Mouse (Mus musculus) 416B (cell line): ENCODE measurements at regions not wholly inside any gene's neighbourhood (a gene's known extent, or its start where the extent isn't known, plus 50 kb on each side); places are given as distances from the start of the nearest gene placed in this dataset.
A peak's percentile ranks its signal among the peaks of the same experiment; 100 is the strongest.

Experiments
- DNase-seq: peaks from one replicate; pipeline ENCODE4 v3.0.0; 2011; ENCODE audit warnings: low read depth

- DNase-seq = no peak
Measured at GRCm38 (mm10) chr1:78050231-78050630, 146.7 kb downstream of the Pax3 start.

- DNase-seq = no peak
Measured at GRCm38 (mm10) chr1:78032336-78032735, 164.6 kb downstream of the Pax3 start.

- DNase-seq = no peak
Measured at GRCm38 (mm10) chr1:78021766-78022165, 175.2 kb downstream of the Pax3 start.

- DNase-seq = no peak
Measured at GRCm38 (mm10) chr1:78021014-78021413, 175.9 kb downstream of the Pax3 start.

GRCm38 (mm10) chr1:78017949-78018617 is 178.9 kb downstream of the Pax3 start:
- no peak for DNase-seq

- DNase-seq = no peak
Measured at GRCm38 (mm10) chr1:78016541-78017267, 180.2 kb downstream of the Pax3 start.

GRCm38 (mm10) chr1:78015999-78016398 is 180.9 kb downstream of the Pax3 start:
- no peak for DNase-seq

GRCm38 (mm10) chr1:78013396-78013795 is 183.5 kb downstream of the Pax3 start:
- DNase-seq = no peak

- DNase-seq = no peak
Measured at GRCm38 (mm10) chr1:78008811-78009410, 188.0 kb downstream of the Pax3 start.

- no peak for DNase-seq
Measured at GRCm38 (mm10) chr1:78004376-78004775, 192.6 kb downstream of the Pax3 start.

GRCm38 (mm10) chr1:77998727-77999126 is 198.2 kb downstream of the Pax3 start:
- DNase-seq = no peak

- DNase-seq = no peak
Measured at GRCm38 (mm10) chr1:77981528-77981927, 215.4 kb downstream of the Pax3 start.

GRCm38 (mm10) chr1:77978696-77979095 is 218.2 kb downstream of the Pax3 start:
- peak; percentile 45 for DNase-seq

GRCm38 (mm10) chr1:77975941-77976340 is 221.0 kb downstream of the Pax3 start:
- no peak for DNase-seq

- DNase-seq = peak; percentile 63
Measured at GRCm38 (mm10) chr1:77972301-77972717, 224.6 kb downstream of the Pax3 start.

GRCm38 (mm10) chr1:77964656-77965335 is 232.1 kb downstream of the Pax3 start:
- DNase-seq = no peak

- DNase-seq = peak; percentile 13
Measured at GRCm38 (mm10) chr1:77959309-77959708, 237.6 kb downstream of the Pax3 start.

GRCm38 (mm10) chr1:77957156-77957767 is 239.7 kb downstream of the Pax3 start:
- DNase-seq = no peak

GRCm38 (mm10) chr1:77947894-77948293 is 249.0 kb downstream of the Pax3 start:
- no peak for DNase-seq

- no peak for DNase-seq
Measured at GRCm38 (mm10) chr1:77944327-77944645, 252.6 kb downstream of the Pax3 start.

GRCm38 (mm10) chr1:77943633-77944326 is 253.2 kb downstream of the Pax3 start:
- no peak for DNase-seq

- peak; percentile 52 for DNase-seq
Measured at GRCm38 (mm10) chr1:77943101-77943500, 253.8 kb downstream of the Pax3 start.
